Mouse (Mus musculus) layer of hippocampus, postnatal 14 days (tissue): ENCODE data around the gene Ppp1r7. TPM values are rescaled to one million over a fixed set of nuclear protein-coding genes. Genes with fewer than 3 reads are reported as not detected.

Experiments used
- DNase-seq, 2 experiments: peaks; one replicate each; pipeline ENCODE4 v3.0.0; 2021 to 2022; ENCODE audit warnings: low spot score in 2 of 2, mixed read lengths in 1 of 2
- microRNA-seq, 2 experiments: library from miRNA; unstranded; fragments of <30 nt; microRNA quantifications; one replicate each; pipeline ENCODE4 v1.2.0; 2021
- total RNA-seq, 2 experiments: library from RNA; stranded (reverse); gene quantifications; 2 replicates each; pipeline ENCODE4 v1.2.3; 2021

Ppp1r7 gene
- total RNA-seq, 2 experiments from 2014 or later = 57.5 to 64.3 TPM

- DNase-seq = no peak
Observed at GRCm38 (mm10) chr1:93403403-93403802, 60.7 kb downstream of the Ppp1r7 start.

Small RNAs within 50 kb of the gene (microRNA-seq; reads per million reads assigned to microRNA genes)
- 0 reads per million in 2 experiments for gene Mir6345
- gene Mir6902 = 0 reads per million in 2 experiments

Other genes with a start within 250 kb of the Ppp1r7 start
- 100 to 1,000 TPM; 709 to 747 TPM for gene Kif1a, start 240.9 kb upstream of the Ppp1r7 start, total RNA-seq
- gene Agxt, start 207.6 kb upstream of the Ppp1r7 start, total RNA-seq = not detected
- not detected for gene 2310007B03Rik, start 181.9 kb upstream of the Ppp1r7 start, total RNA-seq
- 1 to 10 TPM in 1 of 2 experiments, under 1 TPM in 1; 0.31 to 1.0 TPM for gene Crocc2, start 174.1 kb upstream of the Ppp1r7 start, total RNA-seq
- 1 to 10 TPM; 5.7 to 8.5 TPM for gene Sned1, start 107.0 kb upstream of the Ppp1r7 start, total RNA-seq
- gene Mterf4, start 36.9 kb upstream of the Ppp1r7 start, total RNA-seq = 10 to 100 TPM; 20.6 to 23.4 TPM
- 1 to 10 TPM; 5.2 to 6.7 TPM for gene Pask, start 628 bp downstream of the Ppp1r7 start, total RNA-seq
- gene Ano7, start 31.1 kb downstream of the Ppp1r7 start, total RNA-seq = under 1 TPM; 0.10 to 0.37 TPM
- gene Hdlbp, start 136.0 kb downstream of the Ppp1r7 start, total RNA-seq = 100 to 1,000 TPM; 146 to 155 TPM
- gene Farp2, start 169.2 kb downstream of the Ppp1r7 start, total RNA-seq = 10 to 100 TPM; 14.3 to 14.6 TPM